Mouse (Mus musculus) liver, postnatal 0 days (tissue): ENCODE data around the gene Sema5b. TPM values are rescaled to one million over a fixed set of nuclear protein-coding genes. Genes with fewer than 3 reads are reported as not detected.

ENCODE experiments used
- ATAC-seq: fragments of 200-750 bp; cut with Nextera tagmentation; 2 replicates; pipeline ENCODE4 v1.8.0; 2017; ENCODE audit warnings: mild to moderate bottlenecking, moderate library complexity
- DNase-seq: peaks from one replicate; pipeline ENCODE4 v3.0.0-alpha.2; 2016
- H3K27ac ChIP-seq: fragments of 300-500 bp; sonication (generic); 2 replicates; pipeline ENCODE4 v1.5.1; 2014; ENCODE audit warnings: antibody characterized with exemption, moderate library complexity, mild to moderate bottlenecking, low read depth
- H3K27me3 ChIP-seq: fragments of 300-500 bp; sonication (generic); 2 replicates; pipeline ENCODE4 v1.6.1; 2014; ENCODE audit warnings: low read length, control low read depth, mixed read lengths; ENCODE audit not compliant: insufficient read depth
- H3K36me3 ChIP-seq: fragments of 300-500 bp; sonication (generic); replicated peaks from 2 replicates; pipeline ENCODE4 v1.6.1; 2014; ENCODE audit warnings: mild to moderate bottlenecking, control low read depth, low read length, moderate library complexity, mixed read lengths; ENCODE audit not compliant: insufficient read depth
- H3K4me1 ChIP-seq: fragments of 300-500 bp; sonication (generic); 2 replicates; pipeline ENCODE4 v1.6.1; 2014; ENCODE audit warnings: antibody characterized with exemption, mild to moderate bottlenecking, control low read depth; ENCODE audit not compliant: insufficient read depth
- H3K4me2 ChIP-seq: fragments of 300-500 bp; sonication (generic); 2 replicates; pipeline ENCODE4 v1.6.1; 2014; ENCODE audit warnings: low read depth, mild to moderate bottlenecking, low read length, moderate library complexity, mixed read lengths
- H3K4me3 ChIP-seq: fragments of 300-500 bp; sonication (generic); 2 replicates; pipeline ENCODE4 v1.5.1; 2014; ENCODE audit warnings: low read depth, low read length
- H3K9ac ChIP-seq: fragments of 300-500 bp; sonication (generic); replicated peaks from 2 replicates; pipeline ENCODE4 v1.6.1; 2014; ENCODE audit warnings: mild to moderate bottlenecking, moderate library complexity
- H3K9me3 ChIP-seq: fragments of 300-500 bp; sonication (generic); 2 replicates; pipeline ENCODE4 v1.6.1; 2016; ENCODE audit warnings: mild to moderate bottlenecking, control low read depth, low read length, mixed read lengths
- CTCF ChIP-seq: sonication (generic); IDR thresholded peaks from 2 replicates; pipeline ENCODE4 v1.5.1; 2016; ENCODE audit warnings: antibody characterized with exemption, low read depth
- EP300 ChIP-seq: IDR thresholded peaks from 2 replicates; pipeline ENCODE4 v1.6.1; 2016; ENCODE audit warnings: antibody characterized with exemption, low read depth, mild to moderate bottlenecking
- WGBS: fragments of 180-500 bp; shearing (Covaris S2); extraction: QIAGEN DNeasy Blood & Tissue Kit; methylation state at CpG from one replicate; pipeline ENCODE4 v1.1.7; 2014; ENCODE audit not compliant: insufficient replicate concordance; 5-methylcytosine and 5-hydroxymethylcytosine counted together
- polyA plus RNA-seq: library from polyadenylated mRNA; unstranded; fragments of >200 nt; fragmentation: Nextera tagmentation; extraction: Ambion mirVana; gene quantifications from 2 replicates; pipeline ENCODE4 v1.2.1, GENCODE M21; 2015

The Sema5b gene
- polyA plus RNA-seq, result 0.11 TPM in 2 replicates

- H3K27me3 ChIP-seq, result peaks cover 52% of the 10 kb centered on the region
- under 1% methylated on average over 52 of the region's 54 CpGs for WGBS
- TF ChIP-seq CTCF (peak; percentile 37), EP300 (no peak)
- H3K4me2 ChIP-seq, result peak within 1 kb of the TSS; percentile 70
- no peak within 1 kb of the TSS for H3K27ac ChIP-seq
- no peaks in the 10 kb centered on the region for H3K36me3 ChIP-seq
- peaks cover 3% of the 10 kb centered on the region; the same call in 1 of the 2 replicates for H3K4me1 ChIP-seq
- no peaks in the 10 kb centered on the region for H3K9me3 ChIP-seq
- no peak within 1 kb of the TSS for H3K9ac ChIP-seq
- H3K4me3 ChIP-seq, result peak within 1 kb of the TSS; percentile 41
- peak; percentile 21 for DNase-seq
- ATAC-seq, result peak; percentile 27; the same call in 1 of the 2 replicates
Measured at GRCm38 (mm10) chr16:35541117-35541641, at the start of gene Sema5b. Gene Sema5b (plus strand): TSS chr16:35541145.

- Histone ChIP-seq H3K9ac (no peak overlapping the region), H3K27me3 (no peaks in the 10 kb centered on the region), H3K4me2 (no peak overlapping the region), H3K4me1 (no peaks in the 10 kb centered on the region), H3K36me3 (no peaks in the 10 kb centered on the region), H3K9me3 (no peaks in the 10 kb centered on the region), H3K4me3 (no peak overlapping the region), H3K27ac (no peak overlapping the region)
- ATAC-seq (no peak), DNase-seq (no peak)
- peak; percentile 27 for TF ChIP-seq CTCF
- TF ChIP-seq EP300, result no peak
- WGBS, result 77% methylated on average over 3 of the region's 3 CpGs
Measured at GRCm38 (mm10) chr16:35500342-35500741, 40.6 kb upstream of the Sema5b start.

GRCm38 (mm10) chr16:35501106-35501760 is 39.7 kb upstream of the Sema5b start:
- no peaks in the 10 kb centered on the region for H3K9me3 ChIP-seq
- no peaks in the 10 kb centered on the region for H3K36me3 ChIP-seq
- 72% methylated on average over 4 of the region's 4 CpGs for WGBS
- H3K4me3 ChIP-seq, result no peak overlapping the region
- DNase-seq, result no peak
- no peak overlapping the region for H3K9ac ChIP-seq
- no peaks in the 10 kb centered on the region for H3K4me1 ChIP-seq
- H3K4me2 ChIP-seq, result no peak overlapping the region
- ATAC-seq, result no peak
- H3K27ac ChIP-seq, result no peak overlapping the region
- TF ChIP-seq CTCF (no peak), EP300 (no peak)
- H3K27me3 ChIP-seq, result no peaks in the 10 kb centered on the region

GRCm38 (mm10) chr16:35502456-35502855 is 38.5 kb upstream of the Sema5b start:
- 73% methylated on average over 11 of the region's 11 CpGs for WGBS
- TF ChIP-seq CTCF (no peak), EP300 (no peak)
- H3K4me3 ChIP-seq, result no peak overlapping the region
- H3K4me1 ChIP-seq, result no peaks in the 10 kb centered on the region
- no peaks in the 10 kb centered on the region for H3K9me3 ChIP-seq
- no peak for DNase-seq
- no peaks in the 10 kb centered on the region for H3K27me3 ChIP-seq
- H3K36me3 ChIP-seq, result no peaks in the 10 kb centered on the region
- H3K9ac ChIP-seq, result no peak overlapping the region
- no peak for ATAC-seq
- no peak overlapping the region for H3K4me2 ChIP-seq
- no peak overlapping the region for H3K27ac ChIP-seq

- H3K9me3 ChIP-seq, result no peaks in the 10 kb centered on the region
- DNase-seq (no peak), ATAC-seq (no peak)
- no peaks in the 10 kb centered on the region for H3K27me3 ChIP-seq
- H3K27ac ChIP-seq, result no peak overlapping the region
- no peak for TF ChIP-seq EP300
- no peak for TF ChIP-seq CTCF
- H3K36me3 ChIP-seq, result no peaks in the 10 kb centered on the region
- no peak overlapping the region for H3K4me2 ChIP-seq
- no peaks in the 10 kb centered on the region for H3K4me1 ChIP-seq
- H3K4me3 ChIP-seq, result no peak overlapping the region
- no peak overlapping the region for H3K9ac ChIP-seq
- 79% methylated on average over 8 of the region's 8 CpGs for WGBS
Measured at GRCm38 (mm10) chr16:35504266-35504665, 36.7 kb upstream of the Sema5b start.

GRCm38 (mm10) chr16:35505786-35506185 is 35.2 kb upstream of the Sema5b start:
- no peaks in the 10 kb centered on the region for H3K27me3 ChIP-seq
- TF ChIP-seq CTCF (no peak), EP300 (no peak)
- DNase-seq (no peak), ATAC-seq (no peak)
- H3K36me3 ChIP-seq, result no peaks in the 10 kb centered on the region
- H3K9ac ChIP-seq, result no peak overlapping the region
- H3K9me3 ChIP-seq, result no peaks in the 10 kb centered on the region
- no peaks in the 10 kb centered on the region for H3K4me1 ChIP-seq
- no peak overlapping the region for H3K4me3 ChIP-seq
- WGBS, result 66% methylated on average over 4 of the region's 4 CpGs
- H3K4me2 ChIP-seq, result no peak overlapping the region
- no peak overlapping the region for H3K27ac ChIP-seq
